Mouse (Mus musculus): ENCODE results near the gene Rnase1. TPM values are rescaled to one million over a fixed set of nuclear protein-coding genes. Genes with fewer than 3 reads are reported as not detected.

Rnase1 gene
- not detected for total RNA-seq (2023)

GRCm38 (mm10) chr14:51146685-51147084 is at the start of gene Rnase1:
Gene Rnase1 (minus strand): TSS chr14:51146785.

GRCm38 (mm10) chr14:51161976-51162375 is 15.4 kb upstream of the Rnase1 start, which contains the start of gene Rnase2b:
Gene Rnase2b (plus strand): TSS chr14:51162260.

GRCm38 (mm10) chr14:51113916-51114560 is 32.5 kb downstream of the Rnase1 start, which contains the start of gene Eddm3b:
Gene Eddm3b (plus strand): TSS chr14:51114426.

Other genes with a start within 250 kb of the Rnase1 start
- not detected for gene Klhl33, start 249.3 kb downstream of the Rnase1 start, total RNA-seq (2023)
- 10 to 100 TPM; 29.2 to 31.8 TPM for gene Osgep, start 221.9 kb downstream of the Rnase1 start, total RNA-seq (2023)
- 10 to 100 TPM; 45.3 to 49.3 TPM for gene Apex1, start 221.8 kb downstream of the Rnase1 start, total RNA-seq (2023)
- 10 to 100 TPM; 72.8 to 86.5 TPM for gene Pip4p1, start 215.9 kb downstream of the Rnase1 start, total RNA-seq (2023)
- gene Pnp, start 215.7 kb downstream of the Rnase1 start, total RNA-seq (2023) = 10 to 100 TPM; 14.9 to 29.4 TPM
- gene Gm49342, start 202.3 kb downstream of the Rnase1 start, total RNA-seq (2023) = 10 to 100 TPM in 1 of 2 experiments, 1 to 10 TPM in 1; 9.2 to 28.2 TPM
- 1 to 10 TPM in 1 of 2 experiments, under 1 TPM in 1; 0.56 to 1.3 TPM for gene Pnp2, start 190.8 kb downstream of the Rnase1 start, total RNA-seq (2023)
- gene Rnase10, start 139.0 kb downstream of the Rnase1 start, total RNA-seq (2023) = not detected
- not detected for gene Rnase9, start 104.9 kb downstream of the Rnase1 start, total RNA-seq (2023)
- gene Rnase11, start 96.6 kb downstream of the Rnase1 start, total RNA-seq (2023) = not detected
- gene Rnase12, start 89.1 kb downstream of the Rnase1 start, total RNA-seq (2023) = not detected
- gene Olfr750, start 72.3 kb downstream of the Rnase1 start, total RNA-seq (2023) = not detected
- 1 to 10 TPM in 1 of 2 experiments, under 1 TPM in 1; 0.76 to 1.7 TPM for gene Rnase4, start 55.7 kb downstream of the Rnase1 start, total RNA-seq (2023)
- gene Ang, start 55.6 kb downstream of the Rnase1 start, total RNA-seq (2023) = not detected
- gene Eddm3b, start 32.4 kb downstream of the Rnase1 start, total RNA-seq (2023) = not detected
- 1 to 10 TPM; 3.9 to 4.3 TPM for gene Rnase6, start 22.9 kb downstream of the Rnase1 start, total RNA-seq (2023)
- not detected for gene Rnase2b, start 15.5 kb upstream of the Rnase1 start, total RNA-seq (2023)
- not detected for gene Ang2, start 52.4 kb upstream of the Rnase1 start, total RNA-seq (2023)
- not detected for gene Ear14, start 56.6 kb upstream of the Rnase1 start, total RNA-seq (2023)
- gene Rnase2a, start 109.3 kb upstream of the Rnase1 start, total RNA-seq (2023) = not detected
- not detected for gene Gm7247, start 215.0 kb upstream of the Rnase1 start, total RNA-seq (2023)

Data from T-cell, adult 66 days (primary cell).